Comparison of ENCODE assay signal across 8 mouse cellular contexts in the genomic region with DNA sequence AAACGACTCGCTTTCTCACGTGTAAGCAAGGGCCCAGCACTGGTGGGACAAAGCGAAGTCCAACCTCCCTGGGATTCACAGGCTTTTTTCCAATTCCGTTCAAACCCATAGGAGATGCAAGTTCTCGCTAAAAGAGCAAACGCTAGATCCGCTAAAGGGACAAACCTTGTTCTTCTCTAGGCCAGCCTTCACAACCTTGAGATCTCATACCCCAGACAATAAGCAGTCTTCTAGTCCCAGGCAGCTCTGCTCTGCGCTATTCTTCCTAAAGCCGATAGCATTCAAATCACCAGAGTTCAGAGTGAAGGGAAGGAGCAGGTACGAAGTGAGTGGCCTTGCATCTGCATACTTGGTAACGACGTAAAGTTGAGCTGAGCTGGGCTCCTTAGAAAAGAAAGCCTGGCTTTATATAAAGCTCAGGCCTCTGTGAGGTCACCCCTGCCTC. TPM values are rescaled to one million over a fixed set of nuclear protein-coding genes. Genes with fewer than 3 reads are reported as not detected.
DNase-seq lines count a peak whose midpoint lies in the region; ATAC-seq and TF ChIP-seq lines count a peak whose summit lies in the region.

No protein-coding gene starts in this region.

- ATAC-seq in limb, embryonic 15.5 days (ENCODE audit: insufficient number of reproducible peaks, low FRiP score, low TSS enrichment, low read depth) = no peak
- ATAC-seq in CD4-positive, CD25-positive, alpha-beta regulatory T cell, adult 4 months = no peak

- no peak for TF ChIP-seq POLR2A in testis, adult 2 months (IDR thresholded peaks at IDR 0.05; ENCODE audit: control insufficient read depth, low read depth, low read length)

- peak overlapping the region; percentile 63 for H3K4me2 ChIP-seq in limb, embryonic 15.5 days

- H3K4me1 ChIP-seq in testis, adult 2 months (ENCODE audit: control insufficient read depth, insufficient read depth, low read length) = no peaks in the 10 kb centered on the region; the same call in 1 of the 2 replicates
- H3K4me1 ChIP-seq in limb, embryonic 15.5 days = peaks cover 27% of the 10 kb centered on the region

- H3K27ac ChIP-seq in testis, adult 2 months (ENCODE audit: control insufficient read depth, insufficient read depth, low read depth, low read length) = peak overlapping the region; percentile 69
- H3K27ac ChIP-seq in limb, embryonic 15.5 days = peak overlapping the region; percentile 95

- WGBS in limb, embryonic 15.5 days = 9% methylated on average over 13 of the region's 13 CpGs

- H3K4me3 ChIP-seq in testis, adult 2 months (ENCODE audit: control insufficient read depth, low read depth, low read length) = peak overlapping the region; percentile 89
- peak overlapping the region; percentile 81 for H3K4me3 ChIP-seq in limb, embryonic 15.5 days

- H3K9me3 ChIP-seq in limb, embryonic 15.5 days = no peaks in the 10 kb centered on the region; the same call in 1 of the 2 replicates

- no peaks in the 10 kb centered on the region for H3K36me3 ChIP-seq in testis, adult 2 months (ENCODE audit: control insufficient read depth, insufficient read depth, low read length)
- H3K36me3 ChIP-seq in limb, embryonic 15.5 days = 0 out of 2 replicates have a peak, but pooled peaks cover 4% of the 10 kb centered on the region

- no peak for DNase-seq in testis, postnatal 10 days (ENCODE audit: low spot score)
- peak; percentile 24 for DNase-seq in forelimb bud, embryonic 11.5 days (ENCODE audit: low read depth, low spot score)
- DNase-seq in ovary, adult 18-20 months (ENCODE audit: low spot score) = no peak
- DNase-seq in gastrocnemius, postnatal 25 days = no peak
- no peak for DNase-seq in urinary bladder, adult 2 months (ENCODE audit: low spot score)

- no peaks in the 10 kb centered on the region for H3K27me3 ChIP-seq in testis, adult 2 months (ENCODE audit: control insufficient read depth, insufficient read depth, low read length)
- no peaks in the 10 kb centered on the region for H3K27me3 ChIP-seq in limb, embryonic 15.5 days

- peak overlapping the region; percentile 94 for H3K9ac ChIP-seq in limb, embryonic 15.5 days

- TF ChIP-seq CTCF in testis, adult 2 months (IDR thresholded peaks at IDR 0.05; ENCODE audit: control insufficient read depth, insufficient read depth, insufficient replicate concordance, low read depth, low read length) = no peak

RNA-seq across cellular contexts. Expression of a gene that starts 1.2 kb away (rescaled TPM):
- polyA plus RNA-seq in testis, adult 2 months (2012; rRNA removed) = 66.8 and 80.0 TPM in 2 replicates
- 48.2 and 56.9 TPM in 2 replicates for polyA plus RNA-seq in limb, embryonic 15.5 days (2015; fragmentation: Nextera tagmentation; extraction: Ambion mirVana)
- 1 to 10 TPM; 2.6 to 3.5 TPM for total RNA-seq in gastrocnemius, postnatal 25 days (2021)
- 1 to 10 TPM in 1 of 2 experiments, under 1 TPM in 1; 0.47 to 1.2 TPM for polyA plus RNA-seq in CD4-positive, CD25-positive, alpha-beta regulatory T cell, adult 4 months (2017; shearing (Covaris generic))
- polyA plus RNA-seq in urinary bladder, adult 2 months (2012; rRNA removed) = 20.0 and 28.6 TPM in 2 replicates
